Comparison of ENCODE assay signal across 7 mouse cellular contexts in genomic region chr2:26342044-26342443, GRCm38 (mm10). TPM values are rescaled to one million over a fixed set of nuclear protein-coding genes. Genes with fewer than 3 reads are reported as not detected.
DNase-seq lines count a peak whose midpoint lies in the region; ATAC-seq and TF ChIP-seq lines count a peak whose summit lies in the region.

No protein-coding gene starts in this region.

- TF ChIP-seq CTCF in MEL (IDR thresholded peaks at IDR 0.05 in 2 of 3, conservative IDR thresholded peaks at IDR 0.05 in 1 of 3; ENCODE audit: control insufficient read depth in 1 of 3, insufficient read depth in 1 of 3, low read depth in 2 of 3, low read length in 3 of 3, poor library complexity in 1 of 3, severe bottlenecking in 1 of 3), result no peak
- no peak for TF ChIP-seq CTCF in intestine, postnatal 0 days (IDR thresholded peaks at IDR 0.05; ENCODE audit: low read depth)

- WGBS in intestine, postnatal 0 days, result 44% methylated on average over 10 of the region's 10 CpGs
- 78% methylated on average over 10 of the region's 10 CpGs for WGBS in neural tube, embryonic 15.5 days

- H3K4me1 ChIP-seq in MEL (ENCODE audit: control insufficient read depth in 1 of 2, insufficient read depth in 2 of 2, low read length in 2 of 2), result peaks cover 0 to 12% of the 10 kb centered on the region in 2 experiments; a peak in 2 of 4 replicates
- H3K4me1 ChIP-seq in intestine, postnatal 0 days (replicated peaks; ENCODE audit: control insufficient read depth, insufficient read depth, low read length), result 0 out of 2 replicates have a peak, but pooled peaks cover 3% of the 10 kb centered on the region
- 0 out of 2 replicates have a peak, but pooled peaks cover 7% of the 10 kb centered on the region for H3K4me1 ChIP-seq in neural tube, embryonic 15.5 days

- TF ChIP-seq RAD21 in MEL (IDR thresholded peaks at IDR 0.05; ENCODE audit: low read depth, low read length), result no peak

- TF ChIP-seq POLR2A in MEL (IDR thresholded peaks at IDR 0.05; ENCODE audit: control insufficient read depth in 1 of 2, insufficient read depth in 1 of 2, low read depth in 1 of 2, low read length in 2 of 2, poor library complexity in 1 of 2), result no peak

- no peak overlapping the region for H3K4me2 ChIP-seq in intestine, postnatal 0 days (replicated peaks; ENCODE audit: low read depth)
- no peak overlapping the region for H3K4me2 ChIP-seq in neural tube, embryonic 15.5 days

- TF ChIP-seq EP300 in MEL (IDR thresholded peaks at IDR 0.05; ENCODE audit: low read depth in 1 of 2, low read length in 2 of 2), result no peak

- H3K27ac ChIP-seq in MEL (ENCODE audit: control insufficient read depth, low read depth, low read length), result no peak overlapping the region
- H3K27ac ChIP-seq in intestine, postnatal 0 days (ENCODE audit: low read depth, low read length), result peak overlapping the region; percentile 64
- peak overlapping the region; percentile 33; the same call in 1 of the 2 replicates for H3K27ac ChIP-seq in neural tube, embryonic 15.5 days (replicated peaks)

- intact Hi-C loops in gastrocnemius, postnatal 14 days (cut with DNase I; ENCODE audit: low total_unique reads), result no loop called here
- intact Hi-C loops in left cerebral cortex, postnatal 25 days (cut with DNase I), result no loop called here

- DNase-seq in MEL (ENCODE audit: low read depth, low spot score) (peak; percentile 45), R1 (ENCODE audit: low read depth, low spot score) (peak; percentile 16)
- peak; percentile 74 for DNase-seq in gastrocnemius, postnatal 14 days
- peak; percentile 82 to 88 for DNase-seq in left cerebral cortex, postnatal 25 days (ENCODE audit: low spot score in 2 of 2)
- DNase-seq in Muller cell, postnatal 12 days (ENCODE audit: inconsistent ontology term), result no peak

- H3K79me2 ChIP-seq in MEL (ENCODE audit: control insufficient read depth, insufficient read depth, low read length, poor library complexity), result no peaks in the 10 kb centered on the region

- peak; percentile 24 for ATAC-seq in intestine, postnatal 0 days
- no peak for ATAC-seq in neural tube, embryonic 15.5 days (ENCODE audit: low FRiP score)

- no peak overlapping the region for H3K4me3 ChIP-seq in MEL (ENCODE audit: control insufficient read depth in 1 of 2, insufficient read depth in 1 of 2, low read depth in 2 of 2, low read length in 2 of 2)
- no peak overlapping the region for H3K4me3 ChIP-seq in intestine, postnatal 0 days (ENCODE audit: low read depth, low read length)
- H3K4me3 ChIP-seq in neural tube, embryonic 15.5 days (replicated peaks), result no peak overlapping the region

- no peaks in the 10 kb centered on the region for H3K36me3 ChIP-seq in MEL (ENCODE audit: control insufficient read depth in 1 of 2, insufficient read depth in 2 of 2, low read length in 2 of 2)
- H3K36me3 ChIP-seq in intestine, postnatal 0 days (ENCODE audit: control insufficient read depth, insufficient read depth), result peaks cover 22% of the 10 kb centered on the region; the same call in 1 of the 2 replicates
- peaks cover 74% of the 10 kb centered on the region for H3K36me3 ChIP-seq in neural tube, embryonic 15.5 days

- H3K9ac ChIP-seq in MEL (ENCODE audit: control insufficient read depth, low read depth, low read length, poor library complexity, severe bottlenecking), result no peak overlapping the region
- H3K9ac ChIP-seq in intestine, postnatal 0 days (ENCODE audit: low read depth, low read length), result no peak overlapping the region
- no peak overlapping the region for H3K9ac ChIP-seq in neural tube, embryonic 15.5 days (replicated peaks)

- H3K27me3 ChIP-seq in MEL (ENCODE audit: control insufficient read depth in 1 of 2, insufficient read depth in 2 of 2, low read length in 2 of 2), result no peaks in the 10 kb centered on the region
- H3K27me3 ChIP-seq in intestine, postnatal 0 days (replicated peaks; ENCODE audit: control insufficient read depth, insufficient read depth, low read length), result no peaks in the 10 kb centered on the region
- H3K27me3 ChIP-seq in neural tube, embryonic 15.5 days (replicated peaks), result no peaks in the 10 kb centered on the region

- H3K9me3 ChIP-seq in MEL (replicated peaks; ENCODE audit: insufficient read depth, low read length), result no peaks in the 10 kb centered on the region
- H3K9me3 ChIP-seq in intestine, postnatal 0 days (ENCODE audit: control insufficient read depth), result no peaks in the 10 kb centered on the region
- H3K9me3 ChIP-seq in neural tube, embryonic 15.5 days (replicated peaks), result no peaks in the 10 kb centered on the region

TF ChIP-seq in MEL, 35 proteins besides CTCF, POLR2A, EP300 and RAD21:
- TF ChIP-seq NELFE (IDR thresholded peaks at IDR 0.05; ENCODE audit: low read depth, low read length), result no peak
- no peak for TF ChIP-seq MAZ (IDR thresholded peaks at IDR 0.05; ENCODE audit: low read depth, low read length)
- no peak for TF ChIP-seq ZMIZ1 (IDR thresholded peaks at IDR 0.05; ENCODE audit: low read depth, low read length)
- TF ChIP-seq HCFC1 (IDR thresholded peaks at IDR 0.05; ENCODE audit: low read depth, low read length), result no peak
- peak; percentile 65; the same call in 1 of the 2 replicates for TF ChIP-seq USF1 (IDR thresholded peaks at IDR 0.05; ENCODE audit: low read depth, low read length)
- TF ChIP-seq BHLHE40 (IDR thresholded peaks at IDR 0.05; ENCODE audit: borderline replicate concordance, low read depth, low read length), result no peak
- no peak for TF ChIP-seq TAL1 (IDR thresholded peaks at IDR 0.05; ENCODE audit: low read length)
- no peak for TF ChIP-seq ZC3H11A (IDR thresholded peaks at IDR 0.05; ENCODE audit: low read depth, low read length)
- TF ChIP-seq ZNF384 (IDR thresholded peaks at IDR 0.05; ENCODE audit: low read depth, low read length), result no peak
- peak; percentile 56 for TF ChIP-seq SIN3A (IDR thresholded peaks at IDR 0.05; ENCODE audit: low read length)
- TF ChIP-seq MAX (IDR thresholded peaks at IDR 0.05; ENCODE audit: low read length), result peak; percentile 90
- 0 out of 2 replicates have a peak, but pooled peaks have one; percentile 41 for TF ChIP-seq MYC (IDR thresholded peaks at IDR 0.05; ENCODE audit: low read depth, low read length)
- TF ChIP-seq MXI1 (IDR thresholded peaks at IDR 0.05; ENCODE audit: low read depth, low read length), result peak; percentile 87
TF ChIP-seq in MEL: peak in this region for 5.

RNA-seq across cellular contexts. Expression of gene Dnlz, which starts 9.9 kb away (rescaled TPM):
- 17.4 and 21.8 TPM in 2 replicates for total RNA-seq in MEL (2012; rRNA removed)
- 10 to 100 TPM in 1 of 2 experiments, not detected in 1; 27.7 TPM for polyA plus RNA-seq in MEL (2012; ENCODE audit: insufficient read depth in 1 of 2, insufficient read length in 2 of 2, low read depth in 1 of 2, low replicate concordance in 2 of 2, missing spikeins in 1 of 2)
- total RNA-seq in gastrocnemius, postnatal 14 days (2021), result 10 to 100 TPM; 17.0 to 17.6 TPM
- 16.4 and 17.0 TPM in 2 replicates for polyA plus RNA-seq in intestine, postnatal 0 days (2015; fragmentation: Nextera tagmentation; extraction: Ambion mirVana)
- 10 to 100 TPM; 28.0 to 28.4 TPM for total RNA-seq in left cerebral cortex, postnatal 25 days (2021)
- 29.8 and 33.4 TPM in 2 replicates for polyA plus RNA-seq in neural tube, embryonic 15.5 days (2015; fragmentation: Nextera tagmentation; extraction: Ambion mirVana)

RNA-seq across cellular contexts. Expression of gene Card9, which starts 18.7 kb away (rescaled TPM):
- 0.16 and 0.35 TPM in 2 replicates for total RNA-seq in MEL (2012; rRNA removed)
- polyA plus RNA-seq in MEL (2012; ENCODE audit: insufficient read depth in 1 of 2, insufficient read length in 2 of 2, low read depth in 1 of 2, low replicate concordance in 2 of 2, missing spikeins in 1 of 2), result under 1 TPM in 1 of 2 experiments, not detected in 1; 0.72 TPM
- 1 to 10 TPM in 1 of 2 experiments, under 1 TPM in 1; 0.71 to 1.1 TPM for total RNA-seq in gastrocnemius, postnatal 14 days (2021)
- polyA plus RNA-seq in intestine, postnatal 0 days (2015; fragmentation: Nextera tagmentation; extraction: Ambion mirVana), result 0.26 and 0.33 TPM in 2 replicates
- total RNA-seq in left cerebral cortex, postnatal 25 days (2021), result 1 to 10 TPM; 2.6 to 3.3 TPM
- 2.1 and 2.5 TPM in 2 replicates for polyA plus RNA-seq in neural tube, embryonic 15.5 days (2015; fragmentation: Nextera tagmentation; extraction: Ambion mirVana)

RNA-seq across cellular contexts. Expression of gene Gpsm1, which starts 26.7 kb away (rescaled TPM):
- 1.4 and 1.7 TPM in 2 replicates for total RNA-seq in MEL (2012; rRNA removed)
- 1 to 10 TPM in 1 of 2 experiments, not detected in 1; 6.9 TPM for polyA plus RNA-seq in MEL (2012; ENCODE audit: insufficient read depth in 1 of 2, insufficient read length in 2 of 2, low read depth in 1 of 2, low replicate concordance in 2 of 2, missing spikeins in 1 of 2)
- total RNA-seq in gastrocnemius, postnatal 14 days (2021), result 1 to 10 TPM; 6.4 to 7.4 TPM
- polyA plus RNA-seq in intestine, postnatal 0 days (2015; fragmentation: Nextera tagmentation; extraction: Ambion mirVana), result 6.3 and 6.9 TPM in 2 replicates
- total RNA-seq in left cerebral cortex, postnatal 25 days (2021), result 10 to 100 TPM; 48.7 to 51.4 TPM
- polyA plus RNA-seq in neural tube, embryonic 15.5 days (2015; fragmentation: Nextera tagmentation; extraction: Ambion mirVana), result 130 and 158 TPM in 2 replicates

RNA-seq across cellular contexts. Expression of gene Snapc4, which starts 38.4 kb away (rescaled TPM):
- total RNA-seq in MEL (2012; rRNA removed), result 40.3 and 49.3 TPM in 2 replicates
- 10 to 100 TPM in 1 of 2 experiments, not detected in 1; 57.6 TPM for polyA plus RNA-seq in MEL (2012; ENCODE audit: insufficient read depth in 1 of 2, insufficient read length in 2 of 2, low read depth in 1 of 2, low replicate concordance in 2 of 2, missing spikeins in 1 of 2)
- 1 to 10 TPM; 6.2 to 7.2 TPM for total RNA-seq in gastrocnemius, postnatal 14 days (2021)
- polyA plus RNA-seq in intestine, postnatal 0 days (2015; fragmentation: Nextera tagmentation; extraction: Ambion mirVana), result 5.6 and 6.7 TPM in 2 replicates
- total RNA-seq in left cerebral cortex, postnatal 25 days (2021), result 10 to 100 TPM; 56.9 to 67.7 TPM
- 30.4 and 33.6 TPM in 2 replicates for polyA plus RNA-seq in neural tube, embryonic 15.5 days (2015; fragmentation: Nextera tagmentation; extraction: Ambion mirVana)

RNA-seq across cellular contexts. Expression of gene Entr1, which starts 47.1 kb away (rescaled TPM):
- total RNA-seq in MEL (2012; rRNA removed), result 51.7 and 63.6 TPM in 2 replicates
- 10 to 100 TPM in 1 of 2 experiments, not detected in 1; 71.1 TPM for polyA plus RNA-seq in MEL (2012; ENCODE audit: insufficient read depth in 1 of 2, insufficient read length in 2 of 2, low read depth in 1 of 2, low replicate concordance in 2 of 2, missing spikeins in 1 of 2)
- 10 to 100 TPM; 24.5 to 24.9 TPM for total RNA-seq in gastrocnemius, postnatal 14 days (2021)
- 45.6 and 49.3 TPM in 2 replicates for polyA plus RNA-seq in intestine, postnatal 0 days (2015; fragmentation: Nextera tagmentation; extraction: Ambion mirVana)
- 100 to 1,000 TPM; 146 to 163 TPM for total RNA-seq in left cerebral cortex, postnatal 25 days (2021)
- polyA plus RNA-seq in neural tube, embryonic 15.5 days (2015; fragmentation: Nextera tagmentation; extraction: Ambion mirVana), result 153 and 160 TPM in 2 replicates

Comparison
In these comparisons a context has a peak if more than half of its experiments do, and no peak if none do; other contexts are left out.
1. RNA of gene Gpsm1, which starts 26.7 kb away (total RNA-seq): 48.7 to 51.4 TPM in left cerebral cortex, postnatal 25 days; 6.4 to 7.4 TPM in gastrocnemius, postnatal 14 days and 1.4 to 1.7 TPM in MEL; every median in the first group is over 4 times any median in the second.